Mouse (Mus musculus) intestine, postnatal 0 days (tissue): Measurements from ENCODE around the gene Itga3. TPM values are rescaled to one million over a fixed set of nuclear protein-coding genes. Genes with fewer than 3 reads are reported as not detected.

ENCODE experiments used
- ATAC-seq: fragments of 200-750 bp; cut with Nextera tagmentation; 2 replicates; pipeline ENCODE4 v1.8.0; 2017; ENCODE audit warnings: mild to moderate bottlenecking, moderate TSS enrichment, moderate library complexity
- H3K27ac ChIP-seq: fragments of 300-500 bp; sonication (generic); 2 replicates; pipeline ENCODE4 v1.5.1; 2014; ENCODE audit warnings: mild to moderate bottlenecking, low read depth, low read length, moderate library complexity
- H3K27me3 ChIP-seq: fragments of 300-500 bp; sonication (generic); replicated peaks from 2 replicates; pipeline ENCODE4 v1.6.1; 2014; ENCODE audit warnings: low read length, mixed read lengths; ENCODE audit not compliant: control insufficient read depth, insufficient read depth
- H3K36me3 ChIP-seq: fragments of 300-500 bp; sonication (generic); 2 replicates; pipeline ENCODE4 v1.6.1; 2014; ENCODE audit warnings: mild to moderate bottlenecking, moderate library complexity; ENCODE audit not compliant: control insufficient read depth, insufficient read depth
- H3K4me1 ChIP-seq: fragments of 300-500 bp; sonication (generic); replicated peaks from 2 replicates; pipeline ENCODE4 v1.6.1; 2014; ENCODE audit warnings: antibody characterized with exemption, low read length, mixed read lengths; ENCODE audit not compliant: control insufficient read depth, insufficient read depth
- H3K4me2 ChIP-seq: fragments of 300-500 bp; sonication (generic); replicated peaks from 2 replicates; pipeline ENCODE4 v1.6.1; 2014; ENCODE audit warnings: low read depth, mild to moderate bottlenecking, moderate library complexity
- H3K4me3 ChIP-seq: fragments of 300-500 bp; sonication (generic); 2 replicates; pipeline ENCODE4 v1.5.1; 2014; ENCODE audit warnings: low read depth, low read length
- H3K9ac ChIP-seq: fragments of 300-500 bp; sonication (generic); 2 replicates; pipeline ENCODE4 v1.6.1; 2014; ENCODE audit warnings: mild to moderate bottlenecking, low read depth, low read length
- H3K9me3 ChIP-seq: fragments of 300-500 bp; sonication (generic); 2 replicates; pipeline ENCODE4 v1.6.1; 2016; ENCODE audit warnings: mixed run types; ENCODE audit not compliant: control insufficient read depth
- CTCF ChIP-seq: sonication (generic); IDR thresholded peaks from 2 replicates; pipeline ENCODE4 v1.5.1; 2016; ENCODE audit warnings: low read depth, mild to moderate bottlenecking, control low read depth, antibody characterized with exemption, moderate library complexity
- WGBS: fragments of 180-500 bp; shearing (Covaris S2); extraction: QIAGEN DNeasy Blood & Tissue Kit; methylation state at CpG from one replicate; pipeline ENCODE4 v1.1.7; 2014; 5-methylcytosine and 5-hydroxymethylcytosine counted together
- polyA plus RNA-seq: library from polyadenylated mRNA; unstranded; fragments of >200 nt; fragmentation: Nextera tagmentation; extraction: Ambion mirVana; gene quantifications from 2 replicates; pipeline ENCODE4 v1.2.1, GENCODE M21; 2015

The Itga3 gene
- polyA plus RNA-seq, 1 experiment from 2014 or later = 51.3 TPM

GRCm38 (mm10) chr11:95075197-95076040 lies 1.2 kb downstream of the Itga3 start:
- peak; percentile 60 for TF ChIP-seq CTCF
- no peaks in the 10 kb centered on the region for H3K36me3 ChIP-seq
- H3K27me3 ChIP-seq = no peaks in the 10 kb centered on the region
- H3K9me3 ChIP-seq = no peaks in the 10 kb centered on the region
- 3% methylated on average over 19 of the region's 19 CpGs for WGBS
- ATAC-seq = peak; percentile 30
- H3K9ac ChIP-seq = peak overlapping the region; percentile 90
- peak overlapping the region; percentile 99 for H3K27ac ChIP-seq
- peak overlapping the region; percentile 85 for H3K4me3 ChIP-seq
- peak overlapping the region; percentile 73 for H3K4me2 ChIP-seq
- H3K4me1 ChIP-seq = 0 out of 2 replicates have a peak, but pooled peaks cover 24% of the 10 kb centered on the region

DNA sequence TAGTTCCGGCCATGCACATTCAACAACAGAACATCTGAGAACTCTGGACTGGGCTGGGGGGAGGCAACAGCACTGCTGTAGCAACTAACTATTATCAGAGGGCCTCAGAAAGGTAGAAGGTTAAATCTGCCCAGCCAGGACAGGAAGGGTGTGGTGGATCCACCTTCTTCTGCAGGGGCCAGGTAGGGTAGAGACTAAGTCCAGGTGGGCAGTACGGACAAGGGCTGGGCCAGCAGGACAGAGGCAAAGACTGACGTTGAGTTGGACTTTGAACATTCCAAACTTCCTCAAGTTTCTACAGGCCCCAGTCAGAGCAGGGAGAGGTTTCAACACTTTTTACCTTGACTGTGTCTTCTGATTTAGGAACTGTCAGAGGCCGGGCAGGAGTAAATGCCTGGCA lies 1.9 kb downstream of the Itga3 start:
- H3K27me3 ChIP-seq = no peaks in the 10 kb centered on the region
- ATAC-seq = peak; percentile 83
- H3K4me3 ChIP-seq = peak overlapping the region; percentile 85
- H3K36me3 ChIP-seq = no peaks in the 10 kb centered on the region
- peak overlapping the region; percentile 99 for H3K27ac ChIP-seq
- no peak for TF ChIP-seq CTCF
- H3K9me3 ChIP-seq = no peaks in the 10 kb centered on the region
- H3K4me1 ChIP-seq = 0 out of 2 replicates have a peak, but pooled peaks cover 24% of the 10 kb centered on the region
- H3K4me2 ChIP-seq = peak overlapping the region; percentile 73
- WGBS = 22% methylated on average over 4 of the region's 4 CpGs
- no peak overlapping the region for H3K9ac ChIP-seq

DNA sequence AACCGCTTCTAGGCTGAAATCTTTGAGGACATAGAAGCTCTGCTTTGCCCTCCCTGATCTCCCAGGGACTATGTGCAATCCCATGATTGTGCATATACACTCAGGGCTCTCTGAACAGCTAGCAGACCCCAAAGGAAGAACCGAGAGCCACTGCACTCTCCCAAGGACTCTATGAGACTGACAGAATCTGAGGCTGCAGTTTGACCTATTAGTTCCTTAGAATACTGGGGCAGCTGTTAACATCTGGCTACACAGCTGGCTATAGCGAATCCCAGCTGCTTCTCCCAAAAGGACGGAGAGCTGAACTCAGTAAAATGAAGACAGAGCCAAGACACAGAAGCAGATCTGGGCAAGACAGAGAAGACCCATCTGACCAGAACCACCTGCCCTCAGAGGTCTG lies 2.8 kb downstream of the Itga3 start:
- Histone ChIP-seq H3K9ac (0 out of 2 replicates have a peak overlapping the region, but pooled peaks have one; percentile 31), H3K36me3 (no peaks in the 10 kb centered on the region), H3K4me2 (peak overlapping the region; percentile 73), H3K9me3 (no peaks in the 10 kb centered on the region), H3K4me1 (0 out of 2 replicates have a peak, but pooled peaks cover 24% of the 10 kb centered on the region), H3K4me3 (peak overlapping the region; percentile 85), H3K27me3 (no peaks in the 10 kb centered on the region), H3K27ac (peak overlapping the region; percentile 99)
- ATAC-seq = no peak
- 47% methylated on average over 4 of the region's 4 CpGs for WGBS
- no peak for TF ChIP-seq CTCF

GRCm38 (mm10) chr11:95072804-95073203 lies 3.8 kb downstream of the Itga3 start:
- H3K27ac ChIP-seq = peak overlapping the region; percentile 64
- ATAC-seq = no peak

DNA sequence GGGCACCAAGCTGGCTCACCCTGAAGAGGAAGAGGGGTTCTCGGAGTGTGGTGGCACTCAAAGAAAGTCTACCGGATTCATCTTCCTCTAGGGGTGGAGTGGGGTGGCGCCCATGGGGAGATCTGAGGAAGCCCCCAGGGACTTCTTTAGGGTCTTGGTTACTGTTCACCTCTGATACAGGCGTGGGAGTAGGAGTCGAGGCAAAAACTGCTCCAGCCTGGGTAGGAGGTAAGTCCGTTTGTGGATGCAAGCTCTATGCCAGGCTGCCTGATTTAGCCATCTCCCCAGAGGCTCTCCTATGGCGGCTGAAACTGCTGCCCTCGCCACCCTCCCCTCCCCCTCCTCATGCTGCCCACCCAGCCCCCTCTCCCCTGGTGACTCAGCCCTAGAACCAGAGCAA lies 4.5 kb downstream of the Itga3 start:
- Histone ChIP-seq H3K4me2 (peak overlapping the region; percentile 73; the same call in 1 of the 2 replicates), H3K4me1 (0 out of 2 replicates have a peak, but pooled peaks cover 18% of the 10 kb centered on the region), H3K9me3 (no peaks in the 10 kb centered on the region), H3K27me3 (no peaks in the 10 kb centered on the region), H3K36me3 (peaks cover 4% of the 10 kb centered on the region; the same call in 1 of the 2 replicates), H3K27ac (peak overlapping the region; percentile 23; the same call in 1 of the 2 replicates), H3K9ac (no peak overlapping the region), H3K4me3 (no peak overlapping the region)
- 93% methylated on average over 8 of the region's 8 CpGs for WGBS
- no peak for TF ChIP-seq CTCF
- ATAC-seq = no peak

More at GRCm38 (mm10) chr11:95072804-95073203, 3.8 kb downstream of the Itga3 start:
- Histone ChIP-seq H3K36me3 (peaks cover 4% of the 10 kb centered on the region; the same call in 1 of the 2 replicates), H3K9ac (peak overlapping the region; percentile 27), H3K4me2 (peak overlapping the region; percentile 73), H3K4me1 (0 out of 2 replicates have a peak, but pooled peaks cover 18% of the 10 kb centered on the region), H3K4me3 (no peak overlapping the region), H3K27me3 (no peaks in the 10 kb centered on the region), H3K9me3 (no peaks in the 10 kb centered on the region)
- 55% methylated on average over 5 of the region's 5 CpGs for WGBS
- no peak for TF ChIP-seq CTCF

- Histone ChIP-seq H3K4me3 (no peak overlapping the region), H3K9ac (no peak overlapping the region), H3K9me3 (no peaks in the 10 kb centered on the region), H3K27ac (peak overlapping the region; percentile 66; the same call in 1 of the 2 replicates), H3K4me2 (0 out of 2 replicates have a peak overlapping the region, but pooled peaks have one; percentile 32), H3K4me1 (0 out of 2 replicates have a peak, but pooled peaks cover 18% of the 10 kb centered on the region), H3K27me3 (no peaks in the 10 kb centered on the region), H3K36me3 (peaks cover 11% of the 10 kb centered on the region; the same call in 1 of the 2 replicates)
- TF ChIP-seq CTCF = no peak
- ATAC-seq = no peak
- WGBS = 42% methylated on average over 7 of the region's 7 CpGs
Observed at GRCm38 (mm10) chr11:95071266-95071665, 5.3 kb downstream of the Itga3 start.
